Mouse (Mus musculus): Measurements from ENCODE around the gene Tmem131l. TPM values are rescaled to one million over a fixed set of nuclear protein-coding genes. Genes with fewer than 3 reads are reported as not detected.

Gene Tmem131l
- polyA plus RNA-seq, 1 experiment from 2014 or later = 70.8 TPM

Other genes starting within 250 kb of the Tmem131l start
- 1.1 and 1.6 TPM in 2 replicates for gene Tlr2, start 198.4 kb downstream of the Tmem131l start, polyA plus RNA-seq (2016; fragmentation: Nextera tagmentation; extraction: Ambion mirVana)
- 10.0 and 14.2 TPM in 2 replicates for gene Mnd1, start 115.6 kb upstream of the Tmem131l start, polyA plus RNA-seq (2016; fragmentation: Nextera tagmentation; extraction: Ambion mirVana)
- 1.5 and 1.9 TPM in 2 replicates for gene Gm6525, start 133.9 kb upstream of the Tmem131l start, polyA plus RNA-seq (2016; fragmentation: Nextera tagmentation; extraction: Ambion mirVana)